Mouse (Mus musculus) ZHBTc4 (cell line): ENCODE data around the gene A430005L14Rik.

Experiments used
- DNase-seq: peaks from one replicate; pipeline ENCODE4 v3.0.0-alpha.2; 2011; ENCODE audit warnings: low read depth, low spot score

The A430005L14Rik gene

DNA sequence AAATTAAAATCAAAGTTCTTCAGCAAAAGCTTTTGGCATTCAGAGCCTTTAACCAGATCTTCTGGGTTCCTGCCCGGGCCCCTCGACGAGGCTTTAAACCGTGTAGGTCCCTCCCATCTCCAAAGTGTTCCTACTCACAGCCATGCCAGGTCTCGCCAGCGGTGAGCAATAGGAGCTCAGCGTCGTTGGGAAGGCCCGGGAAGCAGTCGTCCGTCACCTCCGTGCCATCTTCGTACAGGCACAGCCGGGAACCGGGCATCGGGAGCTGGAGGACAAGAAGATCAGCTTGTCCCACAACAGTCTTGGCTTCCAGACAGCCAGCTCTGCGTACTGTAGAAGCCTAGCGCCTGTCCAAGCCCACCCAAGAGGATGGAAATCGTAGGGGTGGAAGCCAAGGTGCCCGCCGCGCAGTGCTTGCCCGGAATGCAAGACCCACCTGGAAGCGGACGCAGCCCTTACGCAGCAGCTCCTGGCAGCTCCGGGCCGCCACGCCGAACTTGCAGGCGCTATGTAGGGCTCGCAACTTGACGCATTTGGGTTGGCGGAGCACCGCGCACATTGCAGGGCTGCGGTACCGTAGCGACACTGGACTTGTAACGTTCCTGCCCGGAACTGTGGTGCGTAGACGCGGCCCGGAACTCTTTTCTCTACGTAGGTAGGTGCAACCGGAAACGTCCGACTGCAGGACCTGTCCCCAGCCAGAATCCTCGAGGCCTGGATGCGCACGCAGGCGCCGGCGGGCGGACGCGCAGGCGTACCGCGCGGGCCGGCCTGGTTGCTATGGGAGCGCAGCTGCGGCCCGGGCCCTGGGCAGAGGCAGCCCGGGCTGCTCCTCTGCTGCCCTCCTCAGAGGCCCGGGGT lies 17.6 kb downstream of the A430005L14Rik start, which contains the start of the genes Dffb and Cep104:
Dffb (minus strand) TSS at position 696 of the 861 bp plus-strand sequence.
Cep104 (plus strand) TSS at position 764 of the 861 bp plus-strand sequence.
- DNase-seq: peak; percentile 96

DNA sequence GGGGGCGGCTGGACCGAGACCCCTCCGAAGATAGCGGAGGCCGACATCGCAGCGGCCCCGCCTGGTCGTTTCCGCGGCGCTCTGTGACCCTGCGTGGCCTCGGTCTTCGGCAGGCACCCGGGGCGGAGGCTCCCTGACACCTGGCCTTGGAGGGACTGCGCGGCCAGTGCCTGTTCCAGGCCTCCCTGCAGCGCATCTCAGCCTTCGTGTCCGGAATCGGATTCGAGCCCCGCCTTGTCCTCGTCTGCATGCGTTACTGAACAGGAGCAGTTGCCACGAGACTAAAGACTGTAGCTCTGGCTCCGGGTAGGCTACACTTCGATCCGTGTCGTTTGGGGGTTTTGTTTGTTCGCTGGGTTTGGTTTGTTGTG lies 18.2 kb downstream of the A430005L14Rik start:
- no peak for DNase-seq

DNA sequence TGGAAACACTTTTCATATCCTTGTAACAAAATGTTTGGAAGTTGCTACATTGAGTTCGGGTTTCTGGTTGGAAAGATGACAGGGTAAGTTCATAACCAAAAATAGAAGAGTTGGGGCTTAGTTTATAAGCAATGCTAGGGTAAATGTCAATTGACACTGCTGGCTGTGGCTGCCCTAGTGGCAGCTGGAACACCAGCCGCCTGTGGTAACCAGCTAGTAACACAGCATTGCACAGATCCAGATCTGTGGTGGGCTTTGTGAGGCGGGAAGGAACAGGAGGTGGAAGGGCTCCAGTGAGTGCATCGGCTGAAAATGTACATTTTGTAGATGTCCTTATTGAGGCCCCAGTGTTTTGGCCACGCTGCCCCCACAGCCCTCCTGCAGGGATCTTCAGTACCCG lies 18.7 kb downstream of the A430005L14Rik start:
- no peak for DNase-seq

DNA sequence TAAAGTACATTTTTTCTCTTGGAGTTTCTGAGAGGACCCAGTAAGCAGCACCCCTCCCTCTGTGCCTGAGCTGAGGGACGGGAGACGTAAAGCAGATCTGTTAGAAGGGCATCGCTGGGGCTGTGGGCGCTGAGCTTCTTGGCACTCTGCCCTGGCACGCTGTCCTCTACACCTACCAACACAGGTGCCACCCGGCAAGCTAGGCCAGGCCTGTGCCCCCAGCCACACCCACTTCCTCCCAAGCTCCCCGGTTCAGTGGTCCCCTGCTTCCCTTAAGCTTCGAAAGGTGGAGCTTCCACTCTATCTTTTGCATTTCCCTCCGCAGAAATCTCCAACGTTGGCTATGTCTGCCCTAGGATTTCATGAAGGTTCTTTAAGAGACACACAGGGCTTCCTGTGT lies 22.2 kb downstream of the A430005L14Rik start:
- DNase-seq: no peak

DNA sequence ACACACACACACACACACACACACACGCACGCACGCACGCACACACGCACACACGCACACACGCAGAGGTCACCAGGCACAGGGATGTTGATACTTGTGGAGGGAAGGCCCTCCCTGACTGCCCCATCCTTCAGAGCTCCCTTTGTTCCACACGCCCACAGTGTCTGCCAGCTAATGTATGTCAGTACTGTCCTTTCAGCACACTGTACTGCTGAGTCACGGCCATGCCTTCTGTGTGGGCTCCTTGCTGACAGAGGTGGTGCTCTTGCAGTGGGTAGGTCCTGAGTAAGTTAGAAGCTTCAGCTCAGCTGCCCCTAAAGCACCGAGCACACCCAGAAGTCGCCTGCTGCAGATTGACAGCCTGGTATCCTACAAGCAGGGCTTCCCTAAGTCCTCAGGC lies 23.4 kb downstream of the A430005L14Rik start:
- no peak for DNase-seq

DNA sequence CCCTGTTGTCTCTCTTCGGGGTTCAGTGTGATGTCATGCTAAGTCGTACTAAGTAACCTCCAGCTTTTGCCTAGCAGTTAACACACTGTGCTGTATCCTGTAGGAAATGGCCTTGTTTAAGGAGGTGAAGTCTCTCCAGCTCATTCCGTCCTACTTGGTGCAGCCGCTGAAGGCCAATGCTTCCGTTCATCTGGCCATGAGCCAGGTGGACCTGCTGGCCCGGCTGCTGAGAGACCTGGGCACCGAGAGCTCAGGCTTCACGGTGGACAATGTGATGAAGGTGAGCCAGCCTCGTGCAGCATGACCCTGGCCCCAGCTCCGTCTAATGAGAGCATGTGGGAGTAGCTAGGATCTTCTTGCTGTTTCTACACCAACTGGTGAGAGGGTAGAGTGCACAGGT lies 35.7 kb downstream of the A430005L14Rik start:
- no peak for DNase-seq

DNA sequence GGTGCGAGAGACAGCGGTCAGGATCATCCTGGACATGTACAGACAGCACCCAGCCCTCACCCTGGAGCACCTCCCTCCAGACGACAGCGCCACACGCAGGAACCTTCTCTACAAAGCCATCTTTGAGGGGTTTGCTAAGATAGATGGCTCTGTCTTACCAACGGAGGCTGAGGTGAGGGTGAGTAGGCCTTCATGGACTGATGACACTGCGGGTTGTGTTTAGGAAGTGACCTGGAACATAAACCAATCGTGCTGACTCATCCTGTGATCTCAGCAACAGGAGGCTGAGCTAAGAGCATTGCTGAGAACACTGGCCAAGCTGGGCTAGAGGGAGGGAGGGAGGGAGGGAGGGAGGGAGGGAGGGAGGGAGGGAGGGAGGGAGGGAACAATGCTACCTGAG lies 36.5 kb downstream of the A430005L14Rik start:
- peak; percentile 50 for DNase-seq

DNA sequence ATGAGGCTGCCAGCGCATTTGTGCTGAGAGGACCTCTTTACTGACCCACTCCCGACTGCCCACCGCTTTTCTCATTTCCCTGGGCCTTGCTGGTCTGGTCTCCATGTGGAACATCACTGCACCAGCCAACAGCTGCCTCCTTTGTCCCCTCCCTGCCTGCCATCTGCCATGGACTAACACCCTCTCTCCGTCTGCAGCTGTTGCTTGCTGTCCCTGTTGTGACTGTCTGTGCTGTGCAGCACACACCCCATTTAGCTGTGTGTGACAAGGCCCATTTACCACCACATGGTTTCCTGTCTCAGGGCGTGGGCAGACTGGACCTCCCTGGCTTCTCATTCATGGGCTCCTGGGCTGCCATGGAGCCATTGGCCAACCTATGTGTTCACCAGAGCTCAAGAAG lies 48.5 kb downstream of the A430005L14Rik start:
- no peak for DNase-seq

DNA sequence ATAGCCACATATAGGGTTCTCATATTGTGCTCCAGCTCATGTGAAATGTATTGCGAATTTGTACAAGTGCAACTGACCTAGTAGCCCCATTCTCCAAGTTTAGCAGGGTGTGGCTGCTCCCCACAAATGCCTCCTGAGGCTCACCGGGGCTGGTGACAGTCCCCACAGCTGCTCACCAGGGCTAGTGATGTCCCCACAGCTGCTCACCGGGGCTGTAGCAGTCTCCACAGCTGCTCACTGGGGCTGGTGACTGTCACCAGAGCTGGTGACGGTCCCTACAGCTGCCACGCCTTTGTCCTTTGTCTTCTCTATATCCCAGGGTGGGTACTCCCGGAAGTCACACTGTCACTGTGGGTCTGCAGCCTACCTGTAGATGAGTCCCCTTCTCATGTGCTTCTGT lies 49.2 kb downstream of the A430005L14Rik start:
- DNase-seq: no peak

DNA sequence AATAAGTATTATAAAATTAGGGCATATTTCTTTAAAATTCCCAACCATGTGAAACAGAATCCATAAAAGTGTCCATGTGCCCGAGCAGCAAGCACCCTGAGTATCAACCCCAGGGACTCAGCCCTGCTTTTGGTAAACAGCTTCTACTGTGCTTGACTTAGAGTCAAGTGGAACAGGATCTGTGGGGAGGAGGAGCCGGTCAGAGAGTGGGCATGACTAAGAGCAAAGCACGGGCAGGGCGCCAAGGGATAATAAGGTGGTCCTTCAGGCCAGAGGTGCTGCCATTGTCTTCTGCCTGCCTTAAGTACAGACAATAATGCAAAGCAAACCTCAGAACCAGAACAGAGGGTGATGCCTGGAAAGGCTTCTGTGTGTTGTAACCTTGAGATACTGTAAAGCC lies 50.7 kb downstream of the A430005L14Rik start:
- DNase-seq: no peak

DNA sequence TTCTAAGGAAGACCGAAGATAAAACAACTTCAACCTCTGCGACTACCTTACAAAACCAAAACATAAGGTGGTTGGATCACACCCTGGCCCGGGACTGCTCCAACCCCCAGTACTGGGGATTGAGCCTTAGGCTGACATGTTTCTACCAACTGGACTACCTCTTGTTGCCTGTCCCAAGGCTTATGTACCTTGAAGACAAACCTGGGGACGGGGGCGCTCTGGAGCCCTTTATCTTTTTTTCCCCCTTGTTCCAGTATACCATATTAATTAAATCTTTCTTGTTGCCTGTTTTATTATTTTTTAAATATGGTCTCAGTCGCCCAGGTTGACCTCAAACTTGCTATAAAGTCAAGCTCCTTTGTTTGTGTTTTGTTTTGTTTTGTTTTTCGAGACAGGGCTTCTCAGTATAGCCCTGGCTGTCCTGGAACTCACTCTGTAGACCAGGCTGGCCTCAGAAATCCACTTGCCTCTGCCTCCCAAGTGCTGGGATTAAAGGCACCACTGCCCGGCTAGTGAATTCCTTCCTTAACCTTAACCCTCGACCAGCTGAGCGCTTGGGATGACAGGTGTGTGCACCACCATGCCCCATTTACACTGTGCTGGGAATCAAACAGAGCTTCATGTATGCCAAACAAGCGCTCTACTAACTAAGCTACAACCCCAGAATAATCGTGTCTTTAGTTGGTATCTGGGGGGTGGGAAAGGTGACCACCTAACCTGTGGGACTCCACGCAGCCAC lies 54.0 kb downstream of the A430005L14Rik start:
- no peak for DNase-seq
